Mouse (Mus musculus) spleen, adult 2 months (tissue): ENCODE data around the gene Wdr72.

ENCODE experiments used
- CTCF ChIP-seq: fragments of 200-500 bp; IDR thresholded peaks from 2 replicates; pipeline ENCODE4 v1.5.1; 2011; ENCODE audit warnings: mild to moderate bottlenecking, inconsistent platforms; ENCODE audit not compliant: insufficient read depth, insufficient read length, insufficient replicate concordance; ENCODE audit errors: extremely low read depth
- POLR2A ChIP-seq: fragments of 200-500 bp; IDR thresholded peaks from 2 replicates; pipeline ENCODE4 v1.6.1; 2011; ENCODE audit warnings: low read depth, low read length, inconsistent platforms

- TF ChIP-seq CTCF (no peak), POLR2A (no peak)
These were observed 118.1 kb downstream of the Wdr72 start for GRCm38 (mm10) chr9:74228272-74228671.
